Mouse (Mus musculus) left cerebral cortex, postnatal 25 days (tissue): ENCODE data around the gene Arpc1a. TPM values are rescaled to one million over a fixed set of nuclear protein-coding genes. Genes with fewer than 3 reads are reported as not detected.
"Not testable (repeated sequence)": the region's sequence is repeated elsewhere in the genome, so short reads cannot be mapped to it uniquely, and the experiment has no call there.

Experiments
- DNase-seq, 2 experiments: peaks; one replicate each; pipeline ENCODE4 v3.0.0; 2022; ENCODE audit warnings: low spot score in 2 of 2, mixed read lengths in 1 of 2
- intact Hi-C: fragments of 180-260 bp; cut with DNase I; formaldehyde crosslinking; loops from one replicate; pipeline ENCODE4 v1.15.1; 2025
- total RNA-seq, 2 experiments: library from RNA; stranded (reverse); gene quantifications; 2 replicates each; pipeline ENCODE4 v1.2.3; 2021

Gene Arpc1a
- total RNA-seq, 2 experiments from 2014 or later: 203 to 205 TPM

DNA sequence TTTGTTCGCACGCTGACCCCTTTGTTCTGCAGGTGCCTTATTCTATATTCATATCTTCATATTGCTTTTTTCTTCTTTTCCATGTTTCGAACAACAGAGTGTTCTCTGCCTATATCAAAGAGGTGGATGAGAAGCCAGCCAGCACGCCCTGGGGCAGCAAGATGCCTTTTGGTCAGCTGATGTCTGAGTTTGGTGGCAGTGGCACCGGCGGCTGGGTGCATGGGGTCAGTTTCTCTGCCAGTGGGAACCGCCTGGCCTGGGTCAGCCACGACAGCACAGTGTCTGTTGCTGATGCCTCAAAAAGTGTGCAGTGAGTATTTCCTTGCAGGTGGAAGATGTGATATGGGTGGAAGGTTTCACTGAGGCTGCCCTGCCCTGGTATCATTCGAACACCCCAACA, 17.3 kb downstream of the Arpc1a start:
- intact Hi-C loops: no loop called here
- no peak for DNase-seq

DNA sequence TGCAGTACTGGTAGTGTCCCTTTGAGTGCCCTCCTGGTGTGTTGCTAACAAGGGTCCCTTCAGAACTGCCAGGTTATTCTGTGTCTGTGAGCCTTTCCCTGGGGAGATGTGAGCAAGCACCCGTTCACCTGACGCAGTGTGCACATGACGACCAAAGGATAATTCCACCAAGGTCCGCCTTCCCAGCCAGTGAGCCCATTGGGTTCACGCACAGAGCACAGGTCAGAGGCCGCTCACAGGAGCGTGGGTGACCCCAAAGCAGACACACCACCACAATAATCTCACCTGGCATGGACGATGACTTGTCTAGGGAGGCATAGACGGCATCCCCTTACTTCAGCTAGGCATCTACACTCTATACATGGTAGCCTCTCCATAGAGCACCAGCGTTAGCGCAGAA, 17.8 kb downstream of the Arpc1a start:
- DNase-seq, intact Hi-C loops: not testable (repeated sequence)

DNA sequence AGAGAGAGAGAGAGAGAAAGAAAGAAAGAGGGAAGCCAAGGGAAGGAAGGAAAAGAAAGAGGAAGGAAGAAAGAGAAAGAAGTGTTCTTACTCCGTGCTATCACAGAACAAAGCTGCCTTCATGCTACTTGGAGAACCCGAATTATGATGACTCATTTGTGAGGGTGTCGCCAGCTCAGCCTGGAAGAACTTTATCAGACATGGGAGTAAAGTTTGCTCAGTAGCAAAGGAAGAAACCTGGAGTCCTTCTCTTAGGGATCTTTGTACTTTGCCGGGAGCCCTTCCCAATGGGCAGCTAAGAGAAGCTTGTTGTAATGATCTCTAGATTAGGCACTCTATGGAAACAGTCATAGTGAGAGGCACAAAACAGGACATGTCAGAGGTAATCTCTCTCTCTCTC, 19.1 kb downstream of the Arpc1a start:
- intact Hi-C loops: no loop called here
- DNase-seq: peak in 1 of 2 experiments; percentile 52

DNA sequence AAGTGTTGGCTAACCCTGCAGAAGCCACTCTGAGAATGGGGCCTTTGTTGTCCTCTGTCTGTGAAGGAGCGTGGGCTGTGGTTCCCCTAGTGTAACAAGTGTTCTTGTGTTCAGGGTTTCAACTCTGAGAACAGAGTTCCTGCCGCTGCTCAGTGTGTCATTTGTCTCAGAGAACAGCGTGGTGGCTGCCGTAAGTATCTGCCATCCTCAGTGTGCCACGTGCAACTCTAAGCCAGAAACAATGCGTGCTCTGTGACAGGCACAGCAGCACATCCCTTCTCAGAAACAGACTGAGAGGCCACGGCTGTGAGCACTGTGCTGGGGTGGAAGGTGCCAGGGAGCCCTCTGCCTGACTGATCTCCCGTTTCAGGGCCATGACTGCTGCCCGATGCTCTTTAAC, 20.7 kb downstream of the Arpc1a start:
- peak in 1 of 2 experiments; percentile 53 for DNase-seq
- intact Hi-C loops: no loop called here

DNA sequence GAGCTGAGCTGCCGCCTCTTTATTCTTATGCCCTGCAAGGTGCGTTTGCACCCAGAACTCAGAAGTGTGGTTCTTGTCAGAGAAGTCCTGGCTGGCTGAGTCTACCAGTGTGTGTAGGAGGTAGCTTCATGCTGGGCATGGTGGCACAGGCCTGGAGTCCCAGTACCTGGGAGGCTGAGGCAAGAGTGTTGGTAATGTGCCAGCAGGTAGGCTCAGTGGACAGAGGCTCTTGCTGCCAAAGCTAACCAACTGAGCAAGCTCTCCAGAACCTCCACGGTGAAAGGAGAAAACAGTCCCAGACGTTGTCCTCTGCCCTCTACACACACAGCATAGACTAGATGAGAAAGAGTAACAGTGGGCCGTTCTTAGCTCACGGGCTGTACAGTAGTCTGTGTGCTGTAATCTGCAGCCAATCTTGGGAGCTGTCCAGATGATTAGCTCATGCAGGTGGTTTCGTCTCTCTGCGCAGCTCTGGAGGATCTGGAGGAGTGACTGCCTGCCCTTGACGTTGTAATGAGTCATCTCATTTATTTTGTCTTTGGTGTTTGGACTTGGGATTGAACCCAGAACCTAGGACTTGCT, 22.2 kb downstream of the Arpc1a start:
- intact Hi-C loops: no loop called here
- peak in 1 of 2 experiments; percentile 36 for DNase-seq

DNA sequence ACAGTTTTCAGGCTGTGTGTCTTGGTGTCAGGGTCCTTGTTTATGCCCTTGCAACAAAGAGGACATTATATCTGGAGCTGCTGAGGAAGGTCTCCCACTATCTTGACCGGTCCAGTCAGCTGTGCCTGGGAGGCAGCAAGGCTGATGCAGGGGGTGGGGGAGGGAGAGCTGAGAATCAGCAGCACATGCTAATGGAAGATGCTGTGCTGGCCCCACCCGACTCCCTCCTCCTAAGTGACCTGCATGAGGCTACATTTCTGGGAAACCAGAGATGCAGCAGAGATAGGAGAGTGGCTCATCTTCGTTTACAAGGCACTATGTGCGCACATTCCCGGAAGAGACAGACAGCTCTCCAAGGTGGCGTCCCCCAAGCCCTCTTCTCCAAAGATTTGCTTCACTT, 26.8 kb downstream of the Arpc1a start:
- no peak for DNase-seq

DNA sequence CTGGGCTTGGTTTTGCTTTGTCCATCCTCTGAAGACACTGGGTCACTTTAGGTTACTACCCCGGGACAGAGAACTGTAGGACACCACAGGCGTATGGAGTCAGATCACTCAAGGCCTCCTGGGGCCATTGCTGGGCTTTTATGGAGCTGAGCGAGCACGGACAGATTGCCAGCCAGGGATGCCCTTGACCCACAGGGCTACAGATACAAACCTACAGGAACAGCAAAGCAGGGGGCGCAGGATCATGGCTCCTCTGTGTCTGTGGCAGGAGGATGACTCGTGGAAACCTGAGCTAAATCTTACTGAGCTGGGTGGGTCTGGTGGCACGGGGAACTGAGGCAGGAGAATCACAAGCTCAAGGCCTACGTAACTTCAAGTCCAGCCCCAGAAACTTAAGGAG, 28.9 kb downstream of the Arpc1a start:
- DNase-seq: no peak
- intact Hi-C loops: no loop called here

More for the DNA sequence above, 26.8 kb downstream of the Arpc1a start:
- intact Hi-C loops: no loop called here

DNA sequence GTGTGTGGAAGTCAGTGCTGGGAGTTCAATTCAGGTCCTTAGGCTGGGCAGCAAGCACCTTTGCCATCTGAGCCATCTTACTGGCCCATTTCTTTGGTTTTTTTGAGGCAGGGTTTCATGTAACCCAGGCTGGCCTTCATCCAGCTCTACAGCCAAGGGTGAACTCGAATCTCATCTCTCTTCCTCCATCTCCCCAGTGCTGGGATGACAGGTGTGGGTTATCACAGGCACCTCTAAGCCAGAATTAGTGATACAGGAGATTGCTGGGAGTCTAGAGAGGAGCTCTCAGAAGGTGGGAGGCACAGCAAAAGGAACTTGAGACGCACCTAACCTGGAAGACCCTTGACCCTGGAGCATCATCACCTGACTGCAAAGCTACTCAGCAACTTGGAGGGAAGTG, 29.8 kb downstream of the Arpc1a start:
- DNase-seq: no peak
- intact Hi-C loops: no loop called here

DNA sequence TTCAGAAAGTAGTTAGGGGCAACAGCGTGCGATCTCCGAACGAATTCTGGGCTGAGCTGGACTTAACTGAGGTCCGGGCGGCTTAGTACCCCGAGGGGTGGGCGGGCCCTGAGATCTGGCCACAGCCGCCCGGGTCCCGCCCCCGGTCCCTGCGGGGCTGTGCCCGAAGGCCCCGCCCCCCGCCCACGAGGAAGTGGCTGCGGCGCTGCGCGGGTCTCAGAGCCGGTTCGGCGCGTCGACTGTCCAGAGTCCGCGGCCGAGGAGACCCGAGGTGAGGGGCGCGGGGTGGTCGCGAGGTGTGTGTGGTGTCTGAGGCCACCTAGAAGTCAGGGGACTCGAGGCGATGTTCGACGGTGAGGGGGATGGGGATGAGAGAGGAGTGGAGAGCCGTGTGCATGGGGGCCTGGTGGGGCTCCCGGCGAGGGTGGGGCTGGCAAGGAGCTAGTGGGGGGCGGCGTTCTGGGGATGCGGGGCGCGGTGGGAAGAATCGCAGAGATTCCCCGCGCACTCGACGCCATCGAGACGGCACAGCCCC, 30.5 kb downstream of the Arpc1a start, which contains the start of gene Arpc1b:
Gene Arpc1b, plus strand, starts transcription at position 145 of the 535 bp plus-strand sequence.
- intact Hi-C loops: no loop called here
- no peak for DNase-seq

DNA sequence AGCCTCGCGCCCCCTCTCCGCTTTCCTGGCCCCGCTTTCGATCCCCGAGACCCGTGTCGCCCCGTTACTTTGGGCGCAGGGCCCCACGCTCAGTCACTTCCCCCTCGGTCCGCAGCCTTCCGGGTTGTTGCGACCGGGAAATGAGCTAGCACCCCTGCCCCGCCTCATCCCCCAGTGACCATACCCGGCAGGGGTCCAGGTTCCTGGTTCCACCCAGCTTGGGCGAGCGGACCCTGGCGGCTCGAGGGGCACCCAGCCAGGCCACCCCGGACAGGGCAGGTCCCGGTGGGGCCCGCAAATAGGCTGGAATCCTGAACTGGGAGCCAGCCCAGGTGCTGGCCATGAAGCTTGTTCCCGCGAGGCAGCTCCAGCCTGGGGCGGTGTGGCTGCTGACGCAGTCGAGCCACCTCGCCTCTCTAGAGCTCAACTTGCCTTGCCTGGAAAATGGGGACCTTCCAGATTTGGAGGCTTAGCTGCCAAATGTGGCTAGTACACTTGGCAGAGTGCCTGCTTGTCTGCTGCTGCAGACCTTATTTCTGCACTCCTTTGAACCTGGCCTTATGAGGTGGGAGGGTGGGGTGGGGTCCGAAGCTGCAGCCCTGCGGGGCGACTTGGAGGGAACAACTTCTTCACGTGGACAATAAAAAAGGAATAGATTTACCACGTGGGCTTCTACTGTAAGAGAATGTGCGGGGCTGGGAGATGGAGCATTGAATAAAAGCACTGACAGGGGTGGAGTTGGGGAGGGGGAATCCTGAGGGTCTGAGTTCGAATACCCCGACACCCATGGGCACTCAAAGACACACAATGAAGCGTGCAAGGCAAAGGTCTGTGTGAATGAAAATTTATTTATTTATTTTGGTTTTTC, 31.2 kb downstream of the Arpc1a start:
- intact Hi-C loops: no loop called here
- peak in 1 of 2 experiments; percentile 29 for DNase-seq

DNA sequence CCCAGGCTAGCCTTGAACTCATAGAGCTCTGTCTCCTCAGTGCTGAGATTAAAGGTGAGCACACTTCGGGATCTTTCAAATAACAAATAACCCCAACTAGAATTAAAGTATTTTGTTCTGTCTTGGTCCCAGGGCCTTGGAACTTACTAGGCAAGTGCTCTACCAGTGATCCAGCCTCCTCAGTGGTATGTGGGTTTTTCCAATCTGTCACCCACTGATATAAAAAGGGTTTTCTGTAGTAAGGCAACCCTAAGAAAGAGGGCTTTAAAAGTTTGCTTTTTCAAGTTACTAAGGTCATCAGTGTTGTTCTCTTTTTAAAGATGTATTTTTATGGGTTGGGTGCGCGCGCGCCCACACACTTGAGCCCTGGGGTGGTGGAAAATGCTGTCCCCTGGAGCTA, 32.1 kb downstream of the Arpc1a start:
- intact Hi-C loops: no loop called here
- DNase-seq: no peak

DNA sequence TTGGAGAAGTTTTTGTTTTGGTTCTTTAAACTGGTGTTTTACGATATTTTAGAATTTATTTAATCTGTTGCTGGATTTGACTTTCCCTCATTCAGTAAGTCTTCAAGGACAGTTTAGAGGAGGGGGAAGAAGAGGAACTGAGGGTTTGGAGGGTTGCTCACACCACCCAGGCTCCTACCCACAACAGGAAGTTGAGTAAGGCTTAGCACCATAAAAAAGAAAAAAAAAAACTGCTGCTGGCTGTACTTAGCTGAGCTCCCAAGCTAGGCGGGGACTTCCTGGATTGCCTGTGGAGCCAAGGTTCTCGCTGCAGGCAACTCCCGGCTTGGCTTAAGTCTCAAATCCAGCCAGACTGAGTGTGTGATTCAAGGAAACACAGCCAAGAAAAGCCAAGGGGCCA, 32.7 kb downstream of the Arpc1a start:
- intact Hi-C loops: no loop called here
- DNase-seq: peak in 1 of 2 experiments; percentile 47

DNA sequence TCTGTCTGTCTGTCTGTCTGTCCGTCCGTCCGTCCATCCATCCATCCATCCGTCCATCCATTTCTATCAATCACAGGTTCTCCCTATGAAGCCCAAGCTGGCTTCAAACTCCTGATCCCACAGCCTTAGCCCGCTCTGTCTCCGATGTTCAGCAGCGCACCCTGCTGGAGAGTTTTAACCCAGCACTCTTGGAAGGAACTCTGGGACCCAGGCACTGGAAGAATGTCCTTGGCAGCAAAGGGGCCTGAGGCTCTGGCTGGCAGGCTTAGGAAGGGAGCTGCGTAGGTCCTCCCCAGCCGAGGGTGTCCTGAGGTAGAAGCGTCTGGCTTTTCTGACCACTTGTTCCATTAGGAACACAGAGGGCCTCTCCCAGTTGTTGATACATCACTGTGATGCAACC, 33.3 kb downstream of the Arpc1a start:
- DNase-seq: peak in 1 of 2 experiments; percentile 48
- intact Hi-C loops: no loop called here

DNA sequence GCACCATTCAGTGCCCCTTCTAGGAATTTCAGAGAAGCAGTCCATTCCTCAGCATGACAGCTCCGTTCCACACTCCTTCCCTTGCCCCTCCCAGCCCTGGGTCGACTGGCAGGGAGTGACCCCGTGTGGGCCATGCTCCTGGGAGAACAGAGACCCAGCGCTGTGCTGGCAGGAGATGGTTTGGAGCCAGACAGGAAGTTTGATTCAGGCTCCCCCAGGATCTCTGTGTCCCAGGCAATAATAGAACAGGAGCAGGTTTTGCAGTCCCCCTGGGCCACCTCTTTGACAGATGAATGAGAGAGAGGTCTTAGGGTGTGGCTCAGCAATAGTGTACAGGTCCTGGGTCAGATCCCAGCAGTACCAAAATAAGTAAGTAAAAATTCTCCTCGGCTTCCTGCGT, 34.4 kb downstream of the Arpc1a start:
- no peak for DNase-seq
- intact Hi-C loops: no loop called here

DNA sequence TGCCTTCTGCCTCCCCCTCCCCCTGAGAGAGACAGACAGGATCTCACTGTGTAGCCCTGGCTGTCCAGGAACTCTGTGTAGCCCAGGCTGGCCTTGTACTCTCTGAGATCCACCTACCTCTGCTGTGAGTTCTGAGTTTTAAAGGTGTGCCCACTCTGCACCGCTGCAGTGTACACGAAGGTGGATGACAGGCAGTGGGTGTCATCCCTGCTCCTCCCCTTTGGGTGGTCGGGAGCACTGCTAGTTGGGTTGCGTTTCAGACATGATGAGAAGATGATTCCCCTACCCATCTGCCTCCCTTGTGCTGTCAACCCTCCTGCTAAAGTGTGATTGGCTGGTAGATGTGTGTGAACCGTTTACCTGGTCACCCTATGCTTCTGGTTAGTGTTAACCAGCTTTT, 34.8 kb downstream of the Arpc1a start:
- intact Hi-C loops: no loop called here
- DNase-seq: no peak

DNA sequence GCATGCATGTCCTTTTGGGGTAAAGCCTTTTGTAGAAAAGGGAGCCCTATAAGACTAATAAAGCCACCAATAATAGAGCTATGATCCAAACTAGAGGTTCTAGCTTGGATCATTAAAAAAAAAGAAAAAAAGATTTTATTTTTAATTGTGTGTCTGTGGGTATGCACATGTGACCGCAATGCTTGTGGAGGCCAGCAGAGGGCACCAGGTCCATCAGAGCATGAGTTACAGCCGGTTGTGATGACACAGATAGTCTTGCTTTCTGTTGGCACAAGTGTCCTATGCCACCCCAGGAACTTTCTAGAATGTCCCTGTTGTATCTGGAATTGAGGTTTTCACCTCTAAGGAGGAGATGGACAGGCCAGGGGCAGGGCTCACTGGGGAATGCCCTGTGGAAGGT, 35.8 kb downstream of the Arpc1a start:
- intact Hi-C loops: no loop called here

DNA sequence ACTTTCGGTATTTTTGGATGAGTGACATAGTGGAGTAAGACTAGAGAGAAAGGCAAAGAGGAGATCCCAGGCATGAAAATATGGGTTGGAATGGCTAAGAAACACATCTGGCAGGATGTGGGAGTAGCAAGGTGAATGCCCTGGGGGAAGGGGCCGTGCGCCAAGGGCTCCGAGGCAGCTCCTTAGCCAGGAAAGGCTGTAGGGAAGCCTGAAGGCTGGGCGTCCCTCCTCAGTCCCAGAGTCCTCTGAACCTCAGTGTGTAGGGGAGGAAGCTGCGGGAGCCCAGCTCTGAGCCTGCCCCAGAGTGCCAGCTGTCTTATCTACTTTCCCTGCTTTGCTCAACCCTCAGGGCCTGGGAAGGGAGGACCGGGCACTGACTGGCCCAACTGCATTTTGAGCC, 37.3 kb downstream of the Arpc1a start:
- intact Hi-C loops: no loop called here
- no peak for DNase-seq

More for the DNA sequence above, 35.8 kb downstream of the Arpc1a start:
- no peak for DNase-seq

DNA sequence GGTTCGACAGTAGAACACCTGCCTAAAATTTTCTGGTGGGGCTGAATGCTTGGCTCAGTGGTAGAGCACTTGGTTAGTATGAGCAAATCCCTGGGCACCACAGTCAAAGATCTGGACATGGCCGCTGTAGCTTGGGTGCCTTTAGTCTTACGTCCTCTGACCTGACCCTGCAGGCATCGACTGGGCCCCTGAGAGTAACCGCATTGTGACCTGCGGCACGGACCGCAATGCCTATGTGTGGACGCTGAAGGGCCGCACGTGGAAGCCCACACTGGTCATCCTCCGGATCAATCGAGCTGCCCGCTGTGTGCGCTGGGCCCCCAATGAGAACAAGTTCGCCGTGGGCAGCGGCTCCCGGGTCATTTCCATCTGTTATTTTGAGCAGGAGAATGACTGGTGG, 39.8 kb downstream of the Arpc1a start:
- DNase-seq: no peak
- intact Hi-C loops: no loop called here

DNA sequence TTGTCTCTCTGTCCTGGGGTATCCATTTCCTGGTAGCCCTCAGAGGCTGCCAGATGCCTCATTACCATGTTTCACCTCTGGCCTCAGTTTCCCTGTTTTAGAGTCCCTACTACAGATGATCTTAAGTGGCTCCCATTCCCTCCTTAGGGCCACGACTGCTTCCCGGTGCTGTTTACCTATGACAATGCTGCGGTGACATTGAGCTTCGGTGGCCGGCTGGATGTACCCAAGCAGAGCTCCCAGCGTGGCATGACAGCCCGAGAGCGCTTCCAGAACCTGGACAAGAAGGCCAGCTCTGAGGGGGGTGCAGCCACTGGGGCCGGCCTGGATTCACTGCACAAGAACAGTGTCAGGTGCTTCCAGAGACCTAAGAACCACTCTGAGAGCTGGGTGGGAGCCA, 43.0 kb downstream of the Arpc1a start:
- intact Hi-C loops: no loop called here
- no peak for DNase-seq

DNA sequence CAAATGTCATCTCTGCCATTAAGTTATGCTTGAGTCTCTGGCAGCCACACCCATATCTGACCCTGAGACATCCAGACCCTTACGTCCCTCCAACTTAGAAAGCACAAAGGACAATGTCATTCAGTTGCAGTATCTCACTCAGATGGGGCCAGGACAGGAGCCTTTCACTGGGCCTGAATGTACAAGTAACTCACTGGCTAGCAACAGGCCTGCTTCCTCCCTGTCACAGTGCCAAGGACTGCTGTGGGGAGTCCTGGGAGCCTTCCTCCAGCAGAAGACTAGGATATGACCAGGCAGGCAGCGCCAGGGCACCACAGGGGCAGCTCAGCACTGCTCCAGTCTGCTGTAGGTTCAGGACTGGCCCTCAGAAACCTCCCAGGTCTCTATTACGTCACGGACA, 45.5 kb downstream of the Arpc1a start:
- intact Hi-C loops: no loop called here
- DNase-seq: no peak

DNA sequence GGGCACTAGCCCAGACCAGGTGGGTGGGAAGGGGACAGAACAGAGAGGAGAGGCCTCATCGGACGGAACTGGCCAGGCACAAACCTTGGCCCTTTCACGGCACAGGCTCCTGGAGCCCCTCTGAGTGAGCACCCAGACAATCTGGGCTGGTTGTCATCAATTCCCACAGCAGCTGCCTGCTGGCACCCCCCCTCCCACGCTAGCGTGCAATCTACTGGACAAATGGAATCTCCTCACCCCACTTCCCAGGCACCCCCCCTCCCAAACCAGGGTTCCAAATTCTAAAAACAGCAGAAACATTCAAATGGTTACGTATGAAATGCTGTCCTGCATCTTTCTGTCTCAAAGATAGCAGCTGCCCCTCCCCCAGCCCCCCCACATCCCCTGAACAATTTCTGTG, 46.1 kb downstream of the Arpc1a start:
- intact Hi-C loops: not testable (repeated sequence)
- peak in 1 of 2 experiments; percentile 69 for DNase-seq
